Mouse (Mus musculus): Measurements from ENCODE around the gene Adrb1.

- TF ChIP-seq POLR2A (IDR thresholded peaks at IDR 0.05; ENCODE audit: control insufficient read depth, extremely low read depth, insufficient read depth, low read length, poor library complexity) (no peak), CTCF (IDR thresholded peaks at IDR 0.05; ENCODE audit: borderline replicate concordance, control insufficient read depth, extremely low read depth, insufficient read depth, low read length, poor library complexity) (no peak)
Observed at GRCm38 (mm10) chr19:56722711-56723330, 822 bp downstream of the Adrb1 start.

Data from thymus, adult 2 months (tissue).